Mouse (Mus musculus) intestine, postnatal 0 days (tissue): ENCODE measurements around the gene Fndc3c1. TPM values are rescaled to one million over a fixed set of nuclear protein-coding genes. Genes with fewer than 3 reads are reported as not detected.
"Not testable (repeated sequence)": the region's sequence is repeated elsewhere in the genome, so short reads cannot be mapped to it uniquely, and the experiment has no call there.

ENCODE experiments used
- ATAC-seq: fragments of 200-750 bp; cut with Nextera tagmentation; 2 replicates; pipeline ENCODE4 v1.8.0; 2017; ENCODE audit warnings: mild to moderate bottlenecking, moderate TSS enrichment, moderate library complexity
- H3K27ac ChIP-seq: fragments of 300-500 bp; sonication (generic); 2 replicates; pipeline ENCODE4 v1.5.1; 2014; ENCODE audit warnings: mild to moderate bottlenecking, low read depth, low read length, moderate library complexity
- H3K27me3 ChIP-seq: fragments of 300-500 bp; sonication (generic); replicated peaks from 2 replicates; pipeline ENCODE4 v1.6.1; 2014; ENCODE audit warnings: low read length, mixed read lengths; ENCODE audit not compliant: control insufficient read depth, insufficient read depth
- H3K36me3 ChIP-seq: fragments of 300-500 bp; sonication (generic); 2 replicates; pipeline ENCODE4 v1.6.1; 2014; ENCODE audit warnings: mild to moderate bottlenecking, moderate library complexity; ENCODE audit not compliant: control insufficient read depth, insufficient read depth
- H3K4me1 ChIP-seq: fragments of 300-500 bp; sonication (generic); replicated peaks from 2 replicates; pipeline ENCODE4 v1.6.1; 2014; ENCODE audit warnings: antibody characterized with exemption, low read length, mixed read lengths; ENCODE audit not compliant: control insufficient read depth, insufficient read depth
- H3K4me2 ChIP-seq: fragments of 300-500 bp; sonication (generic); replicated peaks from 2 replicates; pipeline ENCODE4 v1.6.1; 2014; ENCODE audit warnings: low read depth, mild to moderate bottlenecking, moderate library complexity
- H3K4me3 ChIP-seq: fragments of 300-500 bp; sonication (generic); 2 replicates; pipeline ENCODE4 v1.5.1; 2014; ENCODE audit warnings: low read depth, low read length
- H3K9ac ChIP-seq: fragments of 300-500 bp; sonication (generic); 2 replicates; pipeline ENCODE4 v1.6.1; 2014; ENCODE audit warnings: mild to moderate bottlenecking, low read depth, low read length
- H3K9me3 ChIP-seq: fragments of 300-500 bp; sonication (generic); 2 replicates; pipeline ENCODE4 v1.6.1; 2016; ENCODE audit warnings: mixed run types; ENCODE audit not compliant: control insufficient read depth
- CTCF ChIP-seq: sonication (generic); IDR thresholded peaks from 2 replicates; pipeline ENCODE4 v1.5.1; 2016; ENCODE audit warnings: low read depth, mild to moderate bottlenecking, control low read depth, antibody characterized with exemption, moderate library complexity
- WGBS: fragments of 180-500 bp; shearing (Covaris S2); extraction: QIAGEN DNeasy Blood & Tissue Kit; methylation state at CpG from one replicate; pipeline ENCODE4 v1.1.7; 2014; 5-methylcytosine and 5-hydroxymethylcytosine counted together
- microRNA-seq: library from miRNA; unstranded; fragments of <30 nt; microRNA quantifications from one replicate; pipeline ENCODE4, GENCODE M21; 2016
- polyA plus RNA-seq: library from polyadenylated mRNA; unstranded; fragments of >200 nt; fragmentation: Nextera tagmentation; extraction: Ambion mirVana; gene quantifications from 2 replicates; pipeline ENCODE4 v1.2.1, GENCODE M21; 2015

Gene Fndc3c1
- polyA plus RNA-seq, result 0.35 and 0.50 TPM in 2 replicates

GRCm38 (mm10) chrX:106485101-106485651, at the start of gene Fndc3c1:
Fndc3c1 (minus strand) TSS chrX:106485401.
- WGBS, result 13% methylated on average over 34 of the region's 39 CpGs
- Histone ChIP-seq H3K27ac (no peak within 1 kb of the TSS), H3K4me1 (no peaks in the 10 kb centered on the region), H3K4me3 (peak within 1 kb of the TSS; percentile 35), H3K36me3 (no peaks in the 10 kb centered on the region), H3K27me3 (peaks cover 13% of the 10 kb centered on the region; the same call in 1 of the 2 replicates), H3K9me3 (no peaks in the 10 kb centered on the region), H3K9ac (no peak within 1 kb of the TSS), H3K4me2 (peak within 1 kb of the TSS; percentile 64)
- no peak for ATAC-seq
- TF ChIP-seq CTCF, result no peak

- Histone ChIP-seq H3K27ac (no peak overlapping the region), H3K36me3 (no peaks in the 10 kb centered on the region), H3K27me3 (peaks cover 13% of the 10 kb centered on the region; the same call in 1 of the 2 replicates), H3K4me3 (no peak overlapping the region), H3K9ac (no peak overlapping the region), H3K4me2 (no peak overlapping the region), H3K9me3 (no peaks in the 10 kb centered on the region), H3K4me1 (no peaks in the 10 kb centered on the region)
- TF ChIP-seq CTCF, result no peak
- no peak for ATAC-seq
- 47% methylated on average over 10 of the region's 10 CpGs for WGBS
These were observed 1.2 kb upstream of the Fndc3c1 start for GRCm38 (mm10) chrX:106486451-106486850.

- Histone ChIP-seq H3K27ac (no peak overlapping the region), H3K4me3 (peak overlapping the region; percentile 35), H3K9me3 (no peaks in the 10 kb centered on the region), H3K4me1 (no peaks in the 10 kb centered on the region), H3K4me2 (peak overlapping the region; percentile 64), H3K27me3 (peaks cover 13% of the 10 kb centered on the region; the same call in 1 of the 2 replicates), H3K36me3 (no peaks in the 10 kb centered on the region), H3K9ac (no peak overlapping the region)
- no peak for ATAC-seq
- 25% methylated on average over 13 of the region's 13 CpGs for WGBS
- no peak for TF ChIP-seq CTCF
These were observed 470 bp upstream of the Fndc3c1 start for GRCm38 (mm10) chrX:106485671-106486070.

GRCm38 (mm10) chrX:106479891-106480290, 5.3 kb downstream of the Fndc3c1 start:
- not testable (repeated sequence) for H3K4me2 ChIP-seq, H3K9me3 ChIP-seq, H3K9ac ChIP-seq, H3K4me3 ChIP-seq, H3K27me3 ChIP-seq, ATAC-seq, H3K4me1 ChIP-seq, H3K36me3 ChIP-seq, H3K27ac ChIP-seq
- 54% methylated on average over 2 of the region's 2 CpGs for WGBS
- peak; percentile 56 for TF ChIP-seq CTCF

- 0 out of 2 replicates have a peak, but pooled peaks have one; percentile 19 for TF ChIP-seq CTCF
These were observed 99.9 kb downstream of the Fndc3c1 start for GRCm38 (mm10) chrX:106385304-106385703.

GRCm38 (mm10) chrX:106380608-106381007, 104.6 kb downstream of the Fndc3c1 start:
- no peak overlapping the region for H3K4me2 ChIP-seq
- TF ChIP-seq CTCF, result peak; percentile 35

More at GRCm38 (mm10) chrX:106385304-106385703, 99.9 kb downstream of the Fndc3c1 start:
- H3K9ac ChIP-seq, result no peak overlapping the region
- no peak for ATAC-seq
- no peak overlapping the region for H3K27ac ChIP-seq
- H3K4me2 ChIP-seq, result no peak overlapping the region
- H3K4me3 ChIP-seq, result no peak overlapping the region
- H3K4me1 ChIP-seq, result no peaks in the 10 kb centered on the region
- H3K9me3 ChIP-seq, result no peaks in the 10 kb centered on the region
- H3K27me3 ChIP-seq, result no peaks in the 10 kb centered on the region
- H3K36me3 ChIP-seq, result no peaks in the 10 kb centered on the region

More at GRCm38 (mm10) chrX:106380608-106381007, 104.6 kb downstream of the Fndc3c1 start:
- H3K9me3 ChIP-seq, result no peaks in the 10 kb centered on the region
- no peaks in the 10 kb centered on the region for H3K36me3 ChIP-seq
- no peak for ATAC-seq
- H3K4me1 ChIP-seq, result no peaks in the 10 kb centered on the region
- H3K27me3 ChIP-seq, result no peaks in the 10 kb centered on the region
- no peak overlapping the region for H3K9ac ChIP-seq
- no peak overlapping the region for H3K4me3 ChIP-seq
- no peak overlapping the region for H3K27ac ChIP-seq

Small RNAs within 50 kb of the gene (microRNA-seq; reads per million reads assigned to microRNA genes)
- gene Gm27428, result not detected

Other genes starting within 250 kb of the Fndc3c1 start
- gene Fnd3c2, start 230.0 kb downstream of the Fndc3c1 start, polyA plus RNA-seq, result not detected in 2 replicates
- gene Gm5127, start 97.8 kb upstream of the Fndc3c1 start, polyA plus RNA-seq, result 0.08 and 0.16 TPM in 2 replicates
- 7.0 and 7.2 TPM in 2 replicates for gene Cysltr1, start 118.3 kb upstream of the Fndc3c1 start, polyA plus RNA-seq